Mouse (Mus musculus): Measurements from ENCODE around the gene Rnf24. TPM values are rescaled to one million over a fixed set of nuclear protein-coding genes. Genes with fewer than 3 reads are reported as not detected.
A peak's percentile ranks its signal among the peaks of the same experiment; 100 is the strongest.
"Not testable (repeated sequence)": the region's sequence is repeated elsewhere in the genome, so short reads cannot be mapped to it uniquely, and the experiment has no call there.

Gene Rnf24
- total RNA-seq, 1 experiment from 2014 or later = 7.1 TPM

DNA sequence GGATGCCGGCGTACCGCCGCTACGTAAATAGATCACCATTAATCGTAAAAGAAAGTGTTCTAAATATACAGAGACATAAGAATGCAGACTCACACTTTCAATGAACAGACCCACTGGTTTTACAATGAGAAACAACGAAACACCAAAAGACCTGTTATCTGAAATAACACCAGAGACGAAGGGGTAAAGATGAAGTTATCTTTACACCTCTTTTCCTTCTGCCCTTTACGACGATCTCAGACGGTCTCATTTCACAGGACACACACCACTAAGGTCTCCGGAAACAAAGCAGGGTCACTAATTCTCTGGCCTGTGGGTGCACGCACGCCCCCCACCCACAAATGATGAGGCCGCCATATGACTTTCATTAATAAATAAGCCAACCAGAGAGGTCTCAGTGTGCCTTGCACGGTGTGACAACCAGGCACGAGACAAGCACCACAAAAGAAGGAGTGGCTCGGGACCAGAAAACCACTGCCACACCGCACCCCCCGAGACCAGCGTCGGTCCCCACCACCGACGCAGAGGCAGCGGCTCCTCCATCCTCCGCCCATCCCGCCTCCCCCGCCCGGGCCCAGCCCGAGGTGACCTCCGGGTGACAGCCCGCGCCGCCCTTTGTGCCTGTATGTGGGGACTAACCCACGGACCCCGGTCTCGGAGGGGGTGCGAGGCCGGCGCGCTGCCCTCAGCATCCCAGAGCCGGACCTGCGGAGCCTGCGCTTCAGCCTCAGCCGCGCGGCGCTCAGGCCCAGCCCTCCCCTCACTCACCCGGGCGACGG, 535 bp downstream of the Rnf24 start:
- peak in 1 of 2 experiments; percentile 49; a peak in 2 of 4 replicates for ATAC-seq (replicated peaks in 1 of 2; ENCODE audit: insufficient read depth in 1 of 2, low FRiP score in 2 of 2, low TSS enrichment in 1 of 2, low read depth in 1 of 2, poor library complexity in 2 of 2, severe bottlenecking in 2 of 2)

- ATAC-seq (replicated peaks in 1 of 2; ENCODE audit: insufficient read depth in 1 of 2, low FRiP score in 2 of 2, low TSS enrichment in 1 of 2, low read depth in 1 of 2, poor library complexity in 2 of 2, severe bottlenecking in 2 of 2) = no peak
Measured at GRCm38 (mm10) chr2:131351471-131351870, 1.2 kb downstream of the Rnf24 start.

DNA sequence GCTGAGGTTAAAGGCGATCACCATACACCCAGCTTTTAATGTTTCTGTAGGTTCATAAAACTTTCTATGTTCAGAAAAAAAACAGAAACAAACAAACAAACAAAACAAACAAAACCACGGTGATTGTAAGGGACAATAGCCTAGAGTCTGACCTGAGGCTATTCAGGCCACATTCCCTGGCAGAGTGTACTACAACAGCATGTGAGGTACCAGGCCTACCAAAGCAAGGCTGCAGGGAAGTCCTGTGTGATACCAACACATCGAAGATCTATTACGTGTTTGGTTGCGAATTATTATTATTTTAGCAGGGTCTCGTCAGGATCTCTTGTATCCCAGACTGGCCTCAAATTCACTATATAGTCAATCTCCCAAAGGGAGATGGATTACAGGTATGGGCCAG, 2.4 kb downstream of the Rnf24 start:
- ATAC-seq (replicated peaks in 1 of 2; ENCODE audit: insufficient read depth in 1 of 2, low FRiP score in 2 of 2, low TSS enrichment in 1 of 2, low read depth in 1 of 2, poor library complexity in 2 of 2, severe bottlenecking in 2 of 2) = no peak

DNA sequence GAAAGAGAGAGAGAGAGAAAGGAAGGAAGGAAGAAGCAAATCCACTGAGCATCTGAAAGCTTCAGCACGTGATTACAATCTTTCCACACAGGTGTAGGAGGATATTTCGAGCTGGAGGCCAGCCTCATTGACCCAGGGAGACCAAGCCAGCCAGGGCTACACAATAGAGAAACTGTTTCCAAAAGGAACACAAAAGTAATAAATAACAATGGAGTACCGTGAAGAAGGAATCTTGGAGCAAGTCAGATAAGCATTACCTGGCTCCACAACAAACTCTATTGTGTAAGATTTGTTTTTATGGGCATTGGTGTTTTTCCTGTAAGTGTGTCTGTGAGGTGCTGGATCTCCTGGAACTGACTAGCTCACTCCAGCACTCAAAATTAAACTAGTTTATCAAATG, 7.1 kb downstream of the Rnf24 start:
- ATAC-seq (replicated peaks in 1 of 2; ENCODE audit: insufficient read depth in 1 of 2, low FRiP score in 2 of 2, low TSS enrichment in 1 of 2, low read depth in 1 of 2, poor library complexity in 2 of 2, severe bottlenecking in 2 of 2) = no peak

DNA sequence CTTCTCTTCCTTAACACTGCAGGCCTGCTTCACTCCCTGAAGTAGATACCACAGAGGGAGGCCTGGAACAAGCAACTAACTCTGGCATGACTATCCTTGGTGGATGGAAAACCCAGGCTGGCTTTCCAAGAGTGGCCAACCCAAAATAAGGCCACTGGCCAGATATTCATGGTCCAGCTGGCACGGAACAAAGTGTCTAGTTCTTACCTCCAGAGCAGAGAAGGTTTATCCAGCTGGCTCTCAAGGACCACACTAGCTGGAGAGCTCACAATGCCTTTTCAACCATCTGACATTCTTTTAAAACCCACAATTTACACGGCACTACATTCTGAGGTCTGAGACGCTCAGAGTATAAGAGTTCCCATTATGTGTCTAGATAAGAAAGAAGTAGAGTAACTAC, 8.2 kb downstream of the Rnf24 start:
- ATAC-seq (replicated peaks in 1 of 2; ENCODE audit: insufficient read depth in 1 of 2, low FRiP score in 2 of 2, low TSS enrichment in 1 of 2, low read depth in 1 of 2, poor library complexity in 2 of 2, severe bottlenecking in 2 of 2) = no peak

GRCm38 (mm10) chr2:131337602-131338001, 15.1 kb downstream of the Rnf24 start:
- peak; percentile 22 to 86; a peak in 2 of 4 replicates for ATAC-seq (replicated peaks in 1 of 2; ENCODE audit: insufficient read depth in 1 of 2, low FRiP score in 2 of 2, low TSS enrichment in 1 of 2, low read depth in 1 of 2, poor library complexity in 2 of 2, severe bottlenecking in 2 of 2)

GRCm38 (mm10) chr2:131330548-131330947, 22.1 kb downstream of the Rnf24 start:
- no peak for ATAC-seq (replicated peaks in 1 of 2; ENCODE audit: insufficient read depth in 1 of 2, low FRiP score in 2 of 2, low TSS enrichment in 1 of 2, low read depth in 1 of 2, poor library complexity in 2 of 2, severe bottlenecking in 2 of 2)

GRCm38 (mm10) chr2:131328981-131329380, 23.7 kb downstream of the Rnf24 start:
- ATAC-seq (replicated peaks in 1 of 2; ENCODE audit: insufficient read depth in 1 of 2, low FRiP score in 2 of 2, low TSS enrichment in 1 of 2, low read depth in 1 of 2, poor library complexity in 2 of 2, severe bottlenecking in 2 of 2) = no peak

GRCm38 (mm10) chr2:131326044-131326443, 26.6 kb downstream of the Rnf24 start:
- peak in 1 of 2 experiments; percentile 71; a peak in 2 of 4 replicates for ATAC-seq (replicated peaks in 1 of 2; ENCODE audit: insufficient read depth in 1 of 2, low FRiP score in 2 of 2, low TSS enrichment in 1 of 2, low read depth in 1 of 2, poor library complexity in 2 of 2, severe bottlenecking in 2 of 2)

- no peak for ATAC-seq (replicated peaks in 1 of 2; ENCODE audit: insufficient read depth in 1 of 2, low FRiP score in 2 of 2, low TSS enrichment in 1 of 2, low read depth in 1 of 2, poor library complexity in 2 of 2, severe bottlenecking in 2 of 2)
Measured at GRCm38 (mm10) chr2:131323675-131324074, 29.0 kb downstream of the Rnf24 start.

DNA sequence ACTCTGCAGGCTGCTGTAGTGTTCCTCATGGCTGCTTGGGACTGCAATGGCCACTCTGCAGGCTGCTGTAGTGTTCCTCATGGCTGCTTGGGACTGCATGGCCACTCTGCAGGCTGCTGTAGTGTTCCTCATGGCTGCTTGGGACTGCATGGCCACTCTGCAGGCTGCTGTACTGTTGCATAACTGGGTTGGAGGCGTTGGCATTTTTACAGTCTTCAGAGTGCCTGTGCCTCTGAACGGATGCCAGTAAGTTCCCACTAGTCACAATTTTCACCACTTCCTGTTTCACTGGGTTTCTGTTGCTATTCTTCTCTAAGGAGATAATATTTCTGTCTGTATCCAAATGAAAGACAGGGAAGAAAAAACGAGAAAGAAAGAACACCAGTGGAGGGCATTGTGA, 31.5 kb downstream of the Rnf24 start:
- peak; percentile 86 to 93 for ATAC-seq (replicated peaks in 1 of 2; ENCODE audit: insufficient read depth in 1 of 2, low FRiP score in 2 of 2, low TSS enrichment in 1 of 2, low read depth in 1 of 2, poor library complexity in 2 of 2, severe bottlenecking in 2 of 2)

DNA sequence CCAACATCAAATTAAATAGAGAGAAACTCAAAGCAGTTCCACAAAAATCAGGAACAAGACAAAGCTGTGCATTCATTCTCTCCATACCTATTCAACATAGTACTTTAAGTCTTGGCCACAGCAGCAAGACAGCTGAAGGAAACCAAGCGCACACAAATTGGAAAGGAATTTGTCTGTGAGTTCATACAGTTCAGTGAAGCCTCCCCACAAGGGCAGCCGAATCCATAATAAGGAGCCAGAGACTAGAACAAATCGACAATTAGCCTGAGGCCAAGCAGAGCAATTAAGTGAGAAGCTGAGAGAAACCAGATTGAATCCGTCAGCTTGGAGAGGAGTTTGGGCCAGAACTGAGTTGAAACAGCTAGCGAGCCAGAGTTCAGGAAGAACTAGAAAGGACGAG, 33.3 kb downstream of the Rnf24 start:
- no peak for ATAC-seq (replicated peaks in 1 of 2; ENCODE audit: insufficient read depth in 1 of 2, low FRiP score in 2 of 2, low TSS enrichment in 1 of 2, low read depth in 1 of 2, poor library complexity in 2 of 2, severe bottlenecking in 2 of 2)

DNA sequence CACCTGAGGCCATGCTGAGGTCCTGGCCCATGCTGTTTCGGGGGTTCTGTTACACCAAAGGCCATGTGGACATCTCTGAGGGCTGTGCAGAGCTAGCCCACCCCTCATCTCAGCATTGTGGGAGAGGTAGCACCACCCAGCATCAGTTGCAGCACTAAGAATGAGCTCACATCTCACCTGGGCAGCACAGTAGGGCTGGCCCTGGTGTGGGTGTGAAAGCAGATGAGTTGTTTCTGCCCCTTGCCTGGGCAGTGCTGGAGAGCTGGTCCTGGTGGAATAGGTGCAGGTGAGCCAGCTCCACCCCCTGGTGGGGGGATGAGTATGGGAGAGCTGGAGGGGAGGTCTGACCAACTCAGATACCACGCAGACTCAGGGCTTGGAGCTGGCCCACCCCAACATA, 36.5 kb downstream of the Rnf24 start:
- ATAC-seq (replicated peaks in 1 of 2; ENCODE audit: insufficient read depth in 1 of 2, low FRiP score in 2 of 2, low TSS enrichment in 1 of 2, low read depth in 1 of 2, poor library complexity in 2 of 2, severe bottlenecking in 2 of 2) = no peak

DNA sequence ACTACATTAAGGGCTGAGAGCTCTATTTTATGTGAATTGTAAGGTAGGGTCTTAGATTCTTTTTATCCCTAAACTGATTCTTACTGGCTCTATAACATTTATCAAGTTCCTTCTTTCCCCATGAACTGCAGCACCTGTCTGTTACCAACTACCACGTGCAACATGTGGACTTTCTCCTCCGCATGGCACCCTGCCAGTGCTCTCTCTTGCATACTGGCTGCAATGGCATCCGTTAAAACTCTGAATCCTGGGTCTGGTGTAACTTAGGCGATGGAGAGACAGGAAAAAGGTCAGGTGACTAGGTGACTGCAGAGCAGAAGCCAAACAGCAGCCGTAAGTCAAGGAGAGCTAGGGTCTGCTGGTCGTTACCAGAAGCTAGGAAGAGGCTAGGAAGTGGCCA, 43.4 kb downstream of the Rnf24 start:
- ATAC-seq (replicated peaks in 1 of 2; ENCODE audit: insufficient read depth in 1 of 2, low FRiP score in 2 of 2, low TSS enrichment in 1 of 2, low read depth in 1 of 2, poor library complexity in 2 of 2, severe bottlenecking in 2 of 2) = no peak

DNA sequence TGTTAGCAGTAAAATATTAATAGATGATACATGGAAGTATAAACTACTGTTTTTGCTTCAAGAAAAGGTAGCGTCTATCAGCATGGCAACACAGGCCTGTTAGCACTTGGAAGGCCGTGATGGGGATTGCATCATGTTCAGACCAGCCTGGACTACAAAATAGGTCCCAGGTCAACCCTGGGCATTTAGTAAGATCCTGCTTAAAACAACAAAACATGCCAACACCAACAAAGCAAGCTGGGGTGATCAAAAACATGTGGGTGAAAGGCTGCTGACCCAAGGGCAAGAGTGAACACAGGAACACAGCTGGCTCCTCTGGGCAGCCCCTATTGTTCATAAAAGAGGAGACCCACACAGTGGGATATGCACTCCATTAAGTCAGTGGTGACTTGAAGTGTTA, 44.9 kb downstream of the Rnf24 start:
- ATAC-seq (replicated peaks in 1 of 2; ENCODE audit: insufficient read depth in 1 of 2, low FRiP score in 2 of 2, low TSS enrichment in 1 of 2, low read depth in 1 of 2, poor library complexity in 2 of 2, severe bottlenecking in 2 of 2) = no peak

DNA sequence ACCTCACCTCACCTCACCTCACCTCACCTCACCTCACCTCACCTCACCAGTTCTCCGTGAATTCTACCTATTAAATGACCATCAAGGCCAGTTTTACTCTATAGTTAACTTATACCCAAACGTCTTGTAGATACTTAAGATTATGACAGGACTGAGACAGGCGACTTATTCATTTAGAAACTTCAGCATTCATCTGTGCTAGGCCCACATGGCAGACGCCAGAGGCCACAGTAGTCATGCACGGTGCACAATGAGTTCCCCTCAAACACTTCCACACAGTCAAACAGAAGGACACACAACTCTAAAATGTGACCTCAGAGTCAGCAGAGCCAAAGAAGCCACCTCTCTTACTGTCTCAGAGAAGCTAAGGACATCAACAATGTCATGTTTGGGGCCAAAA, 45.3 kb downstream of the Rnf24 start:
- no peak for ATAC-seq (replicated peaks in 1 of 2; ENCODE audit: insufficient read depth in 1 of 2, low FRiP score in 2 of 2, low TSS enrichment in 1 of 2, low read depth in 1 of 2, poor library complexity in 2 of 2, severe bottlenecking in 2 of 2)

- ATAC-seq (replicated peaks in 1 of 2; ENCODE audit: insufficient read depth in 1 of 2, low FRiP score in 2 of 2, low TSS enrichment in 1 of 2, low read depth in 1 of 2, poor library complexity in 2 of 2, severe bottlenecking in 2 of 2) = not testable (repeated sequence)
Measured at GRCm38 (mm10) chr2:131305226-131305625, 47.5 kb downstream of the Rnf24 start.

DNA sequence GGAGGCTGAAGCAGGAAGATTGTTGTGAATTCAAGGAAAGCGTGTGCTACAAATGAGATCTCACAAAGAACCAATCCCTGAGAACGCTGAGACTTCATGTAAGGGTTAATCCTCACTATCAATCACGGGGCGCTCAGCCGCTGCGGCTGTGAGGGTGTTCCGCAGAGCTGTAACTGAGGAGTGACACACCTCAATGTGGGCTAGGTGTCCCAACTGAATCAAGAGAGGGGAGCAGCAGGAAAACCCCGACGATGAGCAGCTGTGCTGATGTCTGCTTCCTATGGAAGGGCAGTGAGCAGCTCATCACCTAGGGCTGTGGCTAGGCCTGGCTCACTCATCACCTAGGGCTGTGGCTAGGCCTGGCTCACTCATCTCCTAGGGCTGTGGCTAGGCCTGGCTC, 48.2 kb downstream of the Rnf24 start:
- no peak for ATAC-seq (replicated peaks in 1 of 2; ENCODE audit: insufficient read depth in 1 of 2, low FRiP score in 2 of 2, low TSS enrichment in 1 of 2, low read depth in 1 of 2, poor library complexity in 2 of 2, severe bottlenecking in 2 of 2)

- ATAC-seq (replicated peaks in 1 of 2; ENCODE audit: insufficient read depth in 1 of 2, low FRiP score in 2 of 2, low TSS enrichment in 1 of 2, low read depth in 1 of 2, poor library complexity in 2 of 2, severe bottlenecking in 2 of 2) = no peak
Measured at GRCm38 (mm10) chr2:131301635-131302034, 51.1 kb downstream of the Rnf24 start.
